Mouse (Mus musculus): Measurements from ENCODE around the gene Cib2. TPM values are rescaled to one million over a fixed set of nuclear protein-coding genes. Genes with fewer than 3 reads are reported as not detected.

The Cib2 gene
- polyA plus RNA-seq, 1 experiment, result 1.9 TPM

DNA sequence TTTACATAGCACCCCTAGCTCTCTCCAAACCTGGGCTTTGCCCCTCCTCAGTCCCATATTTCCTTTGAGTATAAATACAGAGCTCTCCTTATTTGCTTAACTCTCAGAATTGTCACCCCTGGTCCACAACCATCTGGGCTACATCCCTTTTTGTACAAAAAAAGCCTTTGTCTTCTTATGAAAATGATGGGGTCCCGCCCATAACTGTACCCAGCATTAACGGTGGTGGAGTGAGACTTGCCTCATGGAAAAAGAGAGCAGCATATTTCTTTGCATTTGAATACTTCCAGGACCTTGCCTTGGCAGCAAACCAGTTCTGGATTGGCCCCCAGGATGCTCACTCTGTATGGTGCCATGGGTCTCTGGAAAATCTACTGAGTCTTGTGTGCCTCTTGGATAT lies 30.1 kb downstream of the Cib2 start:
- Histone ChIP-seq H3K79me3 (ENCODE audit: low read depth) (no peaks in the 10 kb centered on the region), H3K27me3 (ENCODE audit: control insufficient read depth, insufficient read depth, insufficient read length) (peaks cover 20% of the 10 kb centered on the region), H3ac (ENCODE audit: control insufficient read depth, insufficient read length, low read depth) (no peak overlapping the region), H3K36me3 (ENCODE audit: control insufficient read depth, insufficient read depth) (no peaks in the 10 kb centered on the region), H3K4me3 (ENCODE audit: insufficient read depth, poor library complexity, severe bottlenecking) (no peak overlapping the region), H3K79me2 (ENCODE audit: control insufficient read depth, insufficient read depth) (no peaks in the 10 kb centered on the region)
- TF ChIP-seq MAX (IDR thresholded peaks at IDR 0.05) (no peak), MYOD1 (IDR thresholded peaks at IDR 0.05; ENCODE audit: control insufficient read depth, insufficient read length, low read depth) (no peak), MYOG (IDR thresholded peaks at IDR 0.05; ENCODE audit: control insufficient read depth, extremely low read depth, insufficient read length) (no peak), CTCF (IDR thresholded peaks at IDR 0.05; ENCODE audit: control insufficient read depth, insufficient read depth, insufficient read length) (no peak)

DNA sequence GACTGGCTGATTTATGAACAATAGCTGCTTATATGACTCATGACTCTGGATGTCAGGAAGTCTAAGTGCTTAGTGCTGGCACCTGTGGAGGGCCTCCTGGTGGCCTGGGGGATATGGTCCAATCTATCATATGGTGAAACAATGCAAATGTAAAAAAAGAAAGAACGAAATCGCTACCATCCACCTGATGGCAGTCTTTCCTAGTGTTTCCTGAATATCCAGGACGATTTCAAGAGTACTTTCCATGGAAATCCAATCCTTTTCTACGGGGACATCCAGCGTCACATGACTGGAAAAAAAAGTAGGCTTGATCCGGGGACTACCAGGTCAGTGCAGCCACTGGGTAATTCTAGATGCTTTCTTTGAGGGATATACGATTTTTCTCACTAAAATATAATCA lies 32.3 kb downstream of the Cib2 start:
- Histone ChIP-seq H3K27me3 (ENCODE audit: control insufficient read depth, insufficient read depth, insufficient read length) (peaks cover 16% of the 10 kb centered on the region), H3K36me3 (ENCODE audit: control insufficient read depth, insufficient read depth) (no peaks in the 10 kb centered on the region), H3K4me3 (ENCODE audit: insufficient read depth, poor library complexity, severe bottlenecking) (no peak overlapping the region), H3K79me2 (ENCODE audit: control insufficient read depth, insufficient read depth) (no peaks in the 10 kb centered on the region), H3ac (ENCODE audit: control insufficient read depth, insufficient read length, low read depth) (no peak overlapping the region), H3K79me3 (ENCODE audit: low read depth) (no peaks in the 10 kb centered on the region)
- TF ChIP-seq USF1 (IDR thresholded peaks at IDR 0.05; ENCODE audit: low read depth) (peak; percentile 17), FOSL1 (IDR thresholded peaks at IDR 0.05; ENCODE audit: insufficient read depth, low read length, poor library complexity, severe bottlenecking) (no peak)

GRCm38 (mm10) chr9:54520286-54520685 lies 39.7 kb downstream of the Cib2 start:
- TF ChIP-seq USF1 (IDR thresholded peaks at IDR 0.05; ENCODE audit: low read depth), result no peak
- TF ChIP-seq FOSL1 (IDR thresholded peaks at IDR 0.05; ENCODE audit: insufficient read depth, low read length, poor library complexity, severe bottlenecking), result no peak
- no peak for TF ChIP-seq MYOG (IDR thresholded peaks at IDR 0.05; ENCODE audit: control insufficient read depth, extremely low read depth, insufficient read length)
- TF ChIP-seq MYOD1 (IDR thresholded peaks at IDR 0.05; ENCODE audit: control insufficient read depth, insufficient read length, low read depth), result no peak
- TF ChIP-seq MAX (IDR thresholded peaks at IDR 0.05), result no peak
- no peak for TF ChIP-seq CEBPB (IDR thresholded peaks at IDR 0.05; ENCODE audit: low read depth)
- TF ChIP-seq CTCF (IDR thresholded peaks at IDR 0.05; ENCODE audit: control insufficient read depth, insufficient read depth, insufficient read length), result no peak
- Histone ChIP-seq H3K79me2 (ENCODE audit: control insufficient read depth, insufficient read depth) (no peaks in the 10 kb centered on the region), H3ac (ENCODE audit: control insufficient read depth, insufficient read length, low read depth) (no peak overlapping the region), H3K27me3 (ENCODE audit: control insufficient read depth, insufficient read depth, insufficient read length) (peaks cover 7% of the 10 kb centered on the region), H3K4me3 (ENCODE audit: insufficient read depth, poor library complexity, severe bottlenecking) (no peak overlapping the region), H3K36me3 (ENCODE audit: control insufficient read depth, insufficient read depth) (no peaks in the 10 kb centered on the region), H3K79me3 (ENCODE audit: low read depth) (no peaks in the 10 kb centered on the region)

DNA sequence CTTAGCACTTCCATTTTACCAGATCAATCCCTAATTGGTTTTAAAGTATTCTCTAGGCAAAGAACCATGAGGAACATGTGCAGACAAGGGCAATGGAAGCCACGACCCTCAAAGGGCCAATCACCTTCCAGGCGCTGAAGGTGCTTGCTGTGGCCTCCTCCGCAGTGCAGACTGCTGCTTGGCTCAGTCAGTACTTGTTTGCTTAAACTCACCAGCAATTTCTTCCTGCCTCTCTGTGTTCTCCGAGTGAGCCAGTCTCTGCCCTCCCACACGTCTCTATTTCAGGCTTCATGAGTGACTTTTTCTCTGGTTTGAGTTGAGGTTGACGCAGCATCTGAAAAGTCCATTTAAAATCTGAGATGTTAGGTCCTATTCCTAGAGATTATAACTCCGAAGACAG lies 41.1 kb downstream of the Cib2 start:
- no peaks in the 10 kb centered on the region for H3K36me3 ChIP-seq (ENCODE audit: control insufficient read depth, insufficient read depth)
- no peak overlapping the region for H3K4me3 ChIP-seq (ENCODE audit: insufficient read depth, poor library complexity, severe bottlenecking)
- no peak overlapping the region for H3ac ChIP-seq (ENCODE audit: control insufficient read depth, insufficient read length, low read depth)
- no peak for TF ChIP-seq USF1 (IDR thresholded peaks at IDR 0.05; ENCODE audit: low read depth)
- H3K79me2 ChIP-seq (ENCODE audit: control insufficient read depth, insufficient read depth), result no peaks in the 10 kb centered on the region
- H3K79me3 ChIP-seq (ENCODE audit: low read depth), result no peaks in the 10 kb centered on the region
- H3K27me3 ChIP-seq (ENCODE audit: control insufficient read depth, insufficient read depth, insufficient read length), result peaks cover 7% of the 10 kb centered on the region

DNA sequence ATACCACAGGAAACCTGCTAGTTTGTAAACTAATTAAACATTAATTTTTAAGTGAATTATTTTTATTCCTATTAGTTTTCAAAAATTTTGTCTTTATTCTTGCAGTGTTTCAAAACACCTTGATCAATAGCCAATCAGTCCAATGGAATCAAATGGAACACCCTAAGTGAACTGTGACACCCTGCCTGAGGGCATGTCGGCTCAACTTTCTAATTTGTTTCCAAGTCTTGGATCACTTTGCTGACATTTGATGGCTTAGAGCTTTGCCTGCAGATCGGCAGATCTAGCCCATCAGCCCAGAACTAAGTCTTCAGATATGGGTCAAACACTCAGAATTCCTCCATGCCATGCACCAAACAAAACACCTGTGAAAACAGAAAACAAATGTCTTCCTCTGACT lies 44.0 kb downstream of the Cib2 start:
- Histone ChIP-seq H3K4me3 (ENCODE audit: insufficient read depth, poor library complexity, severe bottlenecking) (no peak overlapping the region), H3K79me3 (ENCODE audit: low read depth) (no peaks in the 10 kb centered on the region), H3K27me3 (ENCODE audit: control insufficient read depth, insufficient read depth, insufficient read length) (peaks cover 7% of the 10 kb centered on the region), H3K79me2 (ENCODE audit: control insufficient read depth, insufficient read depth) (no peaks in the 10 kb centered on the region), H3ac (ENCODE audit: control insufficient read depth, insufficient read length, low read depth) (no peak overlapping the region), H3K36me3 (ENCODE audit: control insufficient read depth, insufficient read depth) (no peaks in the 10 kb centered on the region)
- TF ChIP-seq MYOD1 (IDR thresholded peaks at IDR 0.05; ENCODE audit: control insufficient read depth, insufficient read length, low read depth), result no peak
- no peak for TF ChIP-seq USF1 (IDR thresholded peaks at IDR 0.05; ENCODE audit: low read depth)
- no peak for TF ChIP-seq CTCF (IDR thresholded peaks at IDR 0.05; ENCODE audit: control insufficient read depth, insufficient read depth, insufficient read length)
- TF ChIP-seq MAX (IDR thresholded peaks at IDR 0.05), result no peak
- no peak for TF ChIP-seq CEBPB (IDR thresholded peaks at IDR 0.05; ENCODE audit: low read depth)
- no peak for TF ChIP-seq FOSL1 (IDR thresholded peaks at IDR 0.05; ENCODE audit: insufficient read depth, low read length, poor library complexity, severe bottlenecking)
- TF ChIP-seq MYOG (IDR thresholded peaks at IDR 0.05; ENCODE audit: control insufficient read depth, extremely low read depth, insufficient read length), result no peak

DNA sequence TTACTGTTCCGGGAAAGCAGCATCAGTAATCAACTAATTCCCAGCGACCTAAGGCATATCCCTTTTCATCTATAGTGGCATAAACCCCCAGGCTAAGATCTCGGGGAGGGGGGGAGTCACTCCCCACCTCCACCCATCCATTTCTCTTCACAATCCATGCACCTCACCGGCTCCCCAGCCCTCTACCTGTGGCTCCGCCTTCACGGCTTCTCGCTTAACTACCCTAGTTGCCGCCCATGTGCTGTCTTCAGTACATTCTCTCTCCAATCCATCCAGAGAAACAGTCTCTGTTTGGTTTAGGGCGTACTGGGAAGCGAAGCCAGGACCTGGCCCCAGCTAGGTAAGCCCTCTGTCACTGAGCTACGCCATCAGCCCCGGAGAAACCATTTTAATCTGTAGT lies 57.1 kb downstream of the Cib2 start:
- TF ChIP-seq CEBPB (IDR thresholded peaks at IDR 0.05; ENCODE audit: low read depth) (no peak), MYOG (IDR thresholded peaks at IDR 0.05; ENCODE audit: control insufficient read depth, extremely low read depth, insufficient read length) (no peak), MYOD1 (IDR thresholded peaks at IDR 0.05; ENCODE audit: control insufficient read depth, insufficient read length, low read depth) (no peak), MAX (IDR thresholded peaks at IDR 0.05) (no peak), FOSL1 (IDR thresholded peaks at IDR 0.05; ENCODE audit: insufficient read depth, low read length, poor library complexity, severe bottlenecking) (no peak), USF1 (IDR thresholded peaks at IDR 0.05; ENCODE audit: low read depth) (no peak), CTCF (IDR thresholded peaks at IDR 0.05; ENCODE audit: control insufficient read depth, insufficient read depth, insufficient read length) (no peak)
- no peaks in the 10 kb centered on the region for H3K79me3 ChIP-seq (ENCODE audit: low read depth)
- no peaks in the 10 kb centered on the region for H3K79me2 ChIP-seq (ENCODE audit: control insufficient read depth, insufficient read depth)
- no peak overlapping the region for H3ac ChIP-seq (ENCODE audit: control insufficient read depth, insufficient read length, low read depth)
- H3K4me3 ChIP-seq (ENCODE audit: insufficient read depth, poor library complexity, severe bottlenecking), result no peak overlapping the region
- no peaks in the 10 kb centered on the region for H3K36me3 ChIP-seq (ENCODE audit: control insufficient read depth, insufficient read depth)
- peaks cover 33% of the 10 kb centered on the region for H3K27me3 ChIP-seq (ENCODE audit: control insufficient read depth, insufficient read depth, insufficient read length)
